Mouse (Mus musculus) retina, adult 2 months (tissue): ENCODE measurements around the gene Spam1.

Experiments used
- DNase-seq: peaks from one replicate; pipeline ENCODE4 v3.0.0-alpha.2; 2012; ENCODE audit warnings: low read depth, low spot score

The Spam1 gene

GRCm38 (mm10) chr6:24790888-24791287 is at the start of gene Spam1:
TSS of gene Spam1 (plus strand) at chr6:24791188.
- DNase-seq = no peak

GRCm38 (mm10) chr6:24748029-24748428 is 43.0 kb upstream of the Spam1 start, which contains the start of gene Hyal4:
TSS of gene Hyal4 (plus strand) at chr6:24748329.
- DNase-seq = no peak

- no peak for DNase-seq
Measured at GRCm38 (mm10) chr6:24759281-24759680, 31.7 kb upstream of the Spam1 start.

- no peak for DNase-seq
Measured at GRCm38 (mm10) chr6:24766261-24766660, 24.7 kb upstream of the Spam1 start.

- no peak for DNase-seq
Measured at GRCm38 (mm10) chr6:24779182-24779581, 11.8 kb upstream of the Spam1 start.

GRCm38 (mm10) chr6:24822070-24822469 is 31.1 kb downstream of the Spam1 start:
- DNase-seq = no peak
